Mouse (Mus musculus) MEL (cell line): ENCODE data around the gene Pigk. TPM values are rescaled to one million over a fixed set of nuclear protein-coding genes. Genes with fewer than 3 reads are reported as not detected.
A peak's percentile ranks its signal among the peaks of the same experiment; 100 is the strongest.

Experiments
- DNase-seq: peaks from one replicate; pipeline ENCODE4 v3.0.0; 2011; ENCODE audit warnings: low read depth, low spot score
- H3K27ac ChIP-seq: 2 replicates; pipeline ENCODE4 v1.5.1; 2012; ENCODE audit warnings: low read depth, mild to moderate bottlenecking, control low read depth, low read length, moderate library complexity; ENCODE audit not compliant: control insufficient read depth
- H3K27me3 ChIP-seq, 2 experiments: fragments of 150-350 bp in 1 of 2; sonication (generic) in 1 of 2; 2 replicates each; pipeline ENCODE4 v1.6.1; 2012; ENCODE audit warnings: low read length in 2 of 2, mild to moderate bottlenecking in 2 of 2, improper control_type of control experiment in 1 of 2, moderate library complexity in 1 of 2; ENCODE audit not compliant: insufficient read depth in 2 of 2, control insufficient read depth in 1 of 2
- H3K36me3 ChIP-seq, 2 experiments: 2 replicates each; pipeline ENCODE4 v1.6.1; 2012 to 2014; ENCODE audit warnings: low read length in 2 of 2, improper control_type of control experiment in 1 of 2, inconsistent platforms in 1 of 2, mild to moderate bottlenecking in 1 of 2; ENCODE audit not compliant: insufficient read depth in 2 of 2, control insufficient read depth in 1 of 2
- H3K4me1 ChIP-seq, 2 experiments: fragments of 150-350 bp in 1 of 2; sonication (generic) in 1 of 2; 2 replicates each; pipeline ENCODE4 v1.6.1; 2012; ENCODE audit warnings: low read length in 2 of 2, improper control_type of control experiment in 1 of 2, mild to moderate bottlenecking in 1 of 2; ENCODE audit not compliant: insufficient read depth in 2 of 2, control insufficient read depth in 1 of 2
- H3K4me3 ChIP-seq, 2 experiments: fragments of 150-350 bp in 1 of 2; sonication (generic) in 1 of 2; 2 replicates each; pipeline ENCODE4 v1.5.1; 2012; ENCODE audit warnings: low read depth in 2 of 2, low read length in 2 of 2, mild to moderate bottlenecking in 2 of 2, moderate library complexity in 2 of 2, control low read depth in 1 of 2, improper control_type of control experiment in 1 of 2; ENCODE audit not compliant: control insufficient read depth in 1 of 2, insufficient read depth in 1 of 2
- H3K79me2 ChIP-seq: 2 replicates; pipeline ENCODE4 v1.6.1; 2012; ENCODE audit warnings: mild to moderate bottlenecking, low read length, moderate library complexity; ENCODE audit not compliant: control insufficient read depth, poor library complexity, insufficient read depth
- H3K9ac ChIP-seq: 2 replicates; pipeline ENCODE4 v1.6.1; 2012; ENCODE audit warnings: low read depth, mild to moderate bottlenecking, control low read depth, low read length, moderate library complexity; ENCODE audit not compliant: control insufficient read depth, poor library complexity, severe bottlenecking
- H3K9me3 ChIP-seq: fragments of 150-350 bp; sonication (generic); replicated peaks from 2 replicates; pipeline ENCODE4 v1.6.1; 2012; ENCODE audit warnings: mild to moderate bottlenecking, low read length, improper control_type of control experiment, moderate library complexity; ENCODE audit not compliant: insufficient read depth
- CTCF ChIP-seq, 3 experiments: IDR thresholded peaks in 2 of 3; conservative IDR thresholded peaks in 1 of 3; 2 replicates each; pipeline ENCODE4 v1.5.1; 2011 to 2012; ENCODE audit warnings: low read length in 3 of 3, low read depth in 2 of 3, mild to moderate bottlenecking in 2 of 3, improper control_type of control experiment in 1 of 3, inconsistent platforms in 1 of 3, mixed read lengths in 1 of 3, moderate library complexity in 1 of 3; ENCODE audit not compliant: control insufficient read depth in 1 of 3, insufficient read depth in 1 of 3, poor library complexity in 1 of 3, severe bottlenecking in 1 of 3
- GABPA ChIP-seq: IDR thresholded peaks from 2 replicates; pipeline ENCODE4 v1.6.1; 2012; ENCODE audit warnings: low read depth, mild to moderate bottlenecking, inconsistent platforms, low read length, improper control_type of control experiment, moderate library complexity
- JUND ChIP-seq: IDR thresholded peaks from 2 replicates; pipeline ENCODE4 v1.6.1; 2011; ENCODE audit warnings: low read depth, mild to moderate bottlenecking, improper control_type of control experiment, low read length
- MAX ChIP-seq: IDR thresholded peaks from 2 replicates; pipeline ENCODE4 v1.6.1; 2011; ENCODE audit warnings: low read length, improper control_type of control experiment
- MAZ ChIP-seq: IDR thresholded peaks from 2 replicates; pipeline ENCODE4 v1.6.1; 2012; ENCODE audit warnings: low read depth, mild to moderate bottlenecking, inconsistent platforms, low read length, improper control_type of control experiment
- NRF1 ChIP-seq: IDR thresholded peaks from 2 replicates; pipeline ENCODE4 v1.6.1; 2014; ENCODE audit warnings: low read depth, mild to moderate bottlenecking, inconsistent platforms, low read length, improper control_type of control experiment, moderate library complexity; ENCODE audit not compliant: poor library complexity, insufficient read depth, severe bottlenecking
- POLR2A ChIP-seq, 2 experiments: IDR thresholded peaks; 2 replicates each; pipeline ENCODE4 v1.6.1; 2011 to 2012; ENCODE audit warnings: low read length in 2 of 2, mild to moderate bottlenecking in 2 of 2, control low read depth in 1 of 2, improper control_type of control experiment in 1 of 2, low read depth in 1 of 2, moderate library complexity in 1 of 2; ENCODE audit not compliant: control insufficient read depth in 1 of 2, insufficient read depth in 1 of 2, poor library complexity in 1 of 2
- SIN3A ChIP-seq: IDR thresholded peaks from 2 replicates; pipeline ENCODE4 v1.6.1; 2012; ENCODE audit warnings: low read length, improper control_type of control experiment, inconsistent platforms
- SMC3 ChIP-seq: IDR thresholded peaks from 2 replicates; pipeline ENCODE4 v1.6.1; 2011; ENCODE audit warnings: low read depth, low read length, improper control_type of control experiment
- TAL1 ChIP-seq: IDR thresholded peaks from 2 replicates; pipeline ENCODE4 v1.6.1; 2012; ENCODE audit warnings: mild to moderate bottlenecking, inconsistent platforms, low read length, moderate library complexity, mixed read lengths
- ZKSCAN1 ChIP-seq: IDR thresholded peaks from 2 replicates; pipeline ENCODE4 v1.6.1; 2012; ENCODE audit warnings: low read depth, mild to moderate bottlenecking, inconsistent platforms, low read length, improper control_type of control experiment, moderate library complexity
- polyA plus RNA-seq, 2 experiments: library from polyadenylated mRNA; stranded (reverse) in 1 of 2; unstranded in 1 of 2; fragments of >175 nt in 1 of 2; fragments of >200 nt in 1 of 2; gene quantifications; 2 replicates each; pipeline versions ENCODE4 v1.2.1 to v1.2.4; 2012; ENCODE audit warnings: low replicate concordance in 2 of 2, low read depth in 1 of 2; ENCODE audit not compliant: insufficient read length in 2 of 2, insufficient read depth in 1 of 2, missing spikeins in 1 of 2
- total RNA-seq: library from RNA; depleted of rRNA; stranded (reverse); fragments of 300-350 nt; gene quantifications from 2 replicates; pipeline ENCODE4 v1.2.3, GENCODE M21; 2012

The Pigk gene
- total and polyA plus RNA-seq, 3 experiments = 14.6 to 17.8 TPM; not detected in 1

DNA sequence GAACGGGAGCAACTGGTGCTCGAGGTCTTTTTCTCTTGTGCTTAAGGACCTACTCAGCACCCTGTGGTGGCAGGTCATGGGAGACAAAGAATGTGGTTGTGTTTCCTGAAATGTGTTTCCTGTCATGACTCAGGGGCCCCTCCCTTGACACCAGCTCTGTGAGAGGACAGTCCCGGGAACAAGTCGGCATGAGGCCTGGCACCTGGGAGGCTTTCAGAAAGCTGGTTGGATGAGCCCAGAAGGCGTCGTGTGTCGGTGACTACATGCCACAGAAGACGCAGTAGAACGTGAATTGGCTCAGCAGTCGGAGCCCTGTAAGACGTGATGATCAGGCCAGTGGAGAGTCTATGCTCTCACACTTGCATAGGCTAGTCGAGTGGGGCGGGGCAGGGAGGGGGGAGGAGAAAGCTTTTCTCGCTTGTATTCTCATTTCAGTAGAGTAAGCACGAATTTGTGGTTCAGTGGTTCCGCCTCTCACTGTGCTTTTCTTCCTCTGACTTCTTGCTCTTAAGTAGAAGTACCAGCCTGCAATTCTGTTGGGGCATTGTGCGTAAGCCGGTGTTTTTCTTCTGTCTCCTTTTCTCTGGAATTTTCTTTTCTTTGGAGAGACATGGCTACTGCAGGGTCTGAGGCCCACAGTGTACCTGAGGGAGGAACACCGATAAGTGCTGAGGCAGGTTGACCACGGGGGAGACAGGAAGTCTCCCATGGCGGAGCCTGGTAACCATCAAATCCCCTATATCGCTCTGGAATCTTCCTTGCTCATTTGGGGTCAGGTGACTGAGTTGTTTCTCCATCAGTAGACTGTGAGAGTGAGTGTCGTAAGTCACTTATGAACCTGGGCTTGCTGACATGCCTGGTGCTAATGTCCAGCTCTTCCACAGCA, 198.6 kb downstream of the Pigk start:
- Histone ChIP-seq H3K79me2 (no peaks in the 10 kb centered on the region), H3K27me3 (no peaks in the 10 kb centered on the region), H3K4me1 (peaks cover 0 to 14% of the 10 kb centered on the region in 2 experiments; a peak in 1 of 4 replicates), H3K9ac (no peak overlapping the region; the same call in 1 of the 2 replicates), H3K4me3 (no peak overlapping the region), H3K27ac (no peak overlapping the region), H3K36me3 (no peaks in the 10 kb centered on the region), H3K9me3 (no peaks in the 10 kb centered on the region)
- peak; percentile 54 for DNase-seq
- TF ChIP-seq MAX = 0 out of 2 replicates have a peak, but pooled peaks have one; percentile 24
- no peak for TF ChIP-seq JUND

DNA sequence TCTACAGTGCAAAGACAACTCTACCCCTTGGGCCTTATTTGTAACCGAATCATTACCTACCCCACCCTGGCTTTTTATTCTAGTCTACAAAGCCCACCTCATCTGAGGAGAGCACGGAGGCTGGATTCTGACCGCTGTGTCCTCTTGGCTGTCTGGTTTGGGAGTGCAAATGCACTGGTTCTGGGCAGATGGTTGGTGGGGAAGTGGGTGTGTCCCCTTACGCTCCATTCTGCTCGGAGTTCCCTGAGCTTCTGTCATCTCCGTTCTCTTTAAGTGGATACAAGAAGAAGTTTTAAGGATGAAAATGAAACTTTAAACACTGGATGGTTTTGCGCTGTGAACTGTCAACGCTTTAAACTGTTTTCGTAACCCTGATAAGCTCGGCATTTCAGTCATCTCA, 199.2 kb downstream of the Pigk start:
- Histone ChIP-seq H3K4me3 (no peak overlapping the region), H3K4me1 (peaks cover 0 to 14% of the 10 kb centered on the region in 2 experiments; a peak in 1 of 4 replicates), H3K9ac (no peak overlapping the region), H3K27ac (no peak overlapping the region), H3K79me2 (no peaks in the 10 kb centered on the region), H3K9me3 (no peaks in the 10 kb centered on the region), H3K27me3 (no peaks in the 10 kb centered on the region), H3K36me3 (no peaks in the 10 kb centered on the region)
- no peak for TF ChIP-seq NRF1
- no peak for TF ChIP-seq MAZ
- no peak for DNase-seq

DNA sequence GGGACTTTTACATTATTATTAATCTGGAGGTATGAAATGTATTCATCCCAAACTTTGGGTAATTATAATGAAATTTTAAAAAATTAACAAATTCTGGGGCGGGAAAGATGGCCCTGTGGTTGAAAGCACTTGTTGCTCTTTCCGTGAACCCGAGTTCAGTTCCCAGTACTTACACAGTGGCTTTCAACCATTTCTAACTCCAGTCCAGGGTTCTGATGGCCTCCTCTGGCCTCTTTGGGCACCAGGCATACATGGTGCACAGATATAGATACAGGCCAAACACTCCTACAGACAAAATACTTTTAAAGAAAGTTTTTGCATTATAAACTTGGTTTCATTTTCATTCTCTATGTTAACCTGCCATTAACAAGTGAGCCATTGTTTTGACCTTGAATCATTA, 199.7 kb downstream of the Pigk start:
- H3K9ac ChIP-seq = no peak overlapping the region
- H3K4me1 ChIP-seq = peaks cover 0 to 14% of the 10 kb centered on the region in 2 experiments; a peak in 1 of 4 replicates

More for the DNA sequence above, 199.7 kb downstream of the Pigk start:
- H3K27ac ChIP-seq = no peak overlapping the region
- no peak for DNase-seq
- no peaks in the 10 kb centered on the region for H3K36me3 ChIP-seq
- TF ChIP-seq POLR2A (IDR thresholded peaks at IDR 0.05; ENCODE audit: control insufficient read depth in 1 of 2, insufficient read depth in 1 of 2, low read depth in 1 of 2, low read length in 2 of 2, poor library complexity in 1 of 2) (no peak), ZKSCAN1 (no peak), TAL1 (no peak), SIN3A (no peak), SMC3 (no peak), CTCF (IDR thresholded peaks at IDR 0.05 in 2 of 3, conservative IDR thresholded peaks at IDR 0.05 in 1 of 3; ENCODE audit: control insufficient read depth in 1 of 3, insufficient read depth in 1 of 3, low read depth in 2 of 3, low read length in 3 of 3, poor library complexity in 1 of 3, severe bottlenecking in 1 of 3) (no peak), GABPA (no peak)
- H3K9me3 ChIP-seq = no peaks in the 10 kb centered on the region
- no peaks in the 10 kb centered on the region for H3K79me2 ChIP-seq
- H3K4me3 ChIP-seq = no peak overlapping the region
- no peaks in the 10 kb centered on the region; a peak in 1 of 4 replicates for H3K27me3 ChIP-seq
